Mouse (Mus musculus): ENCODE data around the gene Cped1.

Gene Cped1

DNA sequence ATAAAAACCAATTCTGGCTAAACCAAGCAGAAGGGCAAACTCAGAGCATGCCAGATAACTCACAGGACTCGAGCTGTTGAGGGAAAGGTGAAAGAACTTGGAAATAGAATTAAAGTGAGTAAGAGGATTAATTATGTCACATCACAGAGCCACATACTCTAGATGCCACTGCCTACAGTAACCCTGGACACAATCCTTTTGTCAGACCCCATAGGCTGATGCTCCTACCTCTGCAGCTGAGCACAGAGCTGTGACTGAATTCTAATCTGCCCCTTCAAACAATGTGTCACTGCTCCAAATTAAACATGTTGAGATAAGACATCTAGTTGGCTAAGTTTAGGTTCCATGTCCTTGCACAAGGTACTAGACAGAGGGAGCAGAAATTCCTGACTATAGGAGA, 176.2 kb downstream of the Cped1 start:
- no peak for DNase-seq (ENCODE audit: low spot score in 2 of 2)

DNA sequence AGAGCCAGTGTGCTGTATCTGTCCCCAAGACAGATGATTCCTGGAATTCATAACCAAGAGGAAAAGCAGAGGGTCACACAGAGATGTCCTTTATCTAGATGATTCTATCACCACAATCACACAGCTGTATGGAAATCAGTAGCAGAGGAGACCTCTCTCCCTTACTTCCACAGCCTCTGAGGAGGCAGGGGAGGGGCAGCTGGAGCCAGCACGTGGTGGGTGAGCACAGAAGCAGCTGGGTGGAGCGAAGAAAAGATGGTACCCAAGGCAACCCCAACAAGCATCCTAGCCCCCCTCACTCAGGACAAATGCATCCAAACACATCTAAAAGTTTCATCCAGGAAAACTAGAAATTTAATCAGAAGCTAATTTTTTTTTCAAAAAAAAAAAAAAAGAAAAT, 182.7 kb downstream of the Cped1 start:
- DNase-seq (ENCODE audit: low spot score in 2 of 2), result no peak

DNA sequence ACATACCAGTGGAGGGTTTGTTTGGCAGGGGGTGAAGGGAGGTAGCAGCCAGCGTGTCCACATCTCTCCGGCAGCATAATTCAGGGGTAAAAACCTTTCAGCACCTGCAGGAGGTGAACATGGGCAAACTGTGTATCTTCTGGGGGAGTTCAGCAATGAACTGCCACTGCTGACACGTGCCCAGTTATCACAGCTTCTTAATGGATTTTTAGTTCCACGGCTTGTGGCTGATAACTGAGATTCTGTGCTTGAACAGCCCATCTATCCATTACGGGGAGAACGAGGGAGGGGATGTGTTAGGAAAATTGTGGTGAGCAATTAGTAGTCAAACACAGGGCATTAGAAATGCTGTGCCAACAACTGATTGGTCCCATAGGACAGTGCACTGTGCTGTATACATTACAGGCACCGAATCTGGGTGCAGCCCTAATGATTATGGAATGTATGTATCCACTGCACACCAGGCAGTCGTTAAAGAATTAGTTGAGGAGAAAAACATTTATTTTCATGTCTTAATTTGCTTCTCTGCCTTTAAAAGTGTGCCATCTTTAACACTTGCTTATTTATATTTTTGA, 193.1 kb downstream of the Cped1 start:
- no peak for DNase-seq (ENCODE audit: low spot score in 2 of 2)

DNA sequence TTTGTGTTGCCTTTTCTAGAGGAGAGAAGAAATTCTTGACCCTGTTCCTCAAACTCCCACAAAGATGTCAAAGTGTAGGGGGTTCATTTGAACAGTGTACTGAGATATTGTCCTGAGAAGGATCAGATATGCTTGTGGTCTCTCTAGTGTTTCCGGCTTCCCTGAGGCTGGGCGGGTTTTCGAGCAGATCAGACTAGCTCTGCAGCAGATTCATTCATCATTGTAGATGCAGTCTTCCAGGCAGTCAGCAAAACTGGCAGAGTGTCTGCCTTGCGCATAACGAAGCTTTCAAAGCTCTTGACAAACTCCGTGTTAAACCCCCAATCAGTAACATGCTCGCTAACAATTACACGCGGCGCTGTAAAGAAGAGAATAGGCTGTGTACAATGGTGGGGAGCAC, 194.6 kb downstream of the Cped1 start:
- DNase-seq (ENCODE audit: low spot score in 2 of 2), result peak in 1 of 2 experiments; percentile 4

DNA sequence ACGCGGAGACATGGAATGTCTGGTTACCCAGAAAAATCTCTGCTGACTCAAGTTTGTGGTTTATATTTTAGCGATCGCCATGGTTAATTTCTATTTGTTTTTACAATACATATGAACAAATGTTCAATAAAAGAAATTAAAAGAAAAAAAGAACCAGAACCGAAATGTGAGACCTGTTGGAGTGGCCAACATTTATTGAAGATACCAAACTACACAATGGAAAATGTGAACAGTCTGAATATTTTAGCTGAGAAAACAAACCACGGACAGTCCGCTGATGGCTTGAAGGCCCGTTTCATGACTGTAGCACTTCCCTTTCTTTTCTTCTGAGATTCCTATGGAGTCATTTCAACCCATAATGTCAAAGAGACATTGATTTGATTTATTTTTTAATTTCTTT, 201.3 kb downstream of the Cped1 start:
- DNase-seq (ENCODE audit: low spot score in 2 of 2), result no peak

DNA sequence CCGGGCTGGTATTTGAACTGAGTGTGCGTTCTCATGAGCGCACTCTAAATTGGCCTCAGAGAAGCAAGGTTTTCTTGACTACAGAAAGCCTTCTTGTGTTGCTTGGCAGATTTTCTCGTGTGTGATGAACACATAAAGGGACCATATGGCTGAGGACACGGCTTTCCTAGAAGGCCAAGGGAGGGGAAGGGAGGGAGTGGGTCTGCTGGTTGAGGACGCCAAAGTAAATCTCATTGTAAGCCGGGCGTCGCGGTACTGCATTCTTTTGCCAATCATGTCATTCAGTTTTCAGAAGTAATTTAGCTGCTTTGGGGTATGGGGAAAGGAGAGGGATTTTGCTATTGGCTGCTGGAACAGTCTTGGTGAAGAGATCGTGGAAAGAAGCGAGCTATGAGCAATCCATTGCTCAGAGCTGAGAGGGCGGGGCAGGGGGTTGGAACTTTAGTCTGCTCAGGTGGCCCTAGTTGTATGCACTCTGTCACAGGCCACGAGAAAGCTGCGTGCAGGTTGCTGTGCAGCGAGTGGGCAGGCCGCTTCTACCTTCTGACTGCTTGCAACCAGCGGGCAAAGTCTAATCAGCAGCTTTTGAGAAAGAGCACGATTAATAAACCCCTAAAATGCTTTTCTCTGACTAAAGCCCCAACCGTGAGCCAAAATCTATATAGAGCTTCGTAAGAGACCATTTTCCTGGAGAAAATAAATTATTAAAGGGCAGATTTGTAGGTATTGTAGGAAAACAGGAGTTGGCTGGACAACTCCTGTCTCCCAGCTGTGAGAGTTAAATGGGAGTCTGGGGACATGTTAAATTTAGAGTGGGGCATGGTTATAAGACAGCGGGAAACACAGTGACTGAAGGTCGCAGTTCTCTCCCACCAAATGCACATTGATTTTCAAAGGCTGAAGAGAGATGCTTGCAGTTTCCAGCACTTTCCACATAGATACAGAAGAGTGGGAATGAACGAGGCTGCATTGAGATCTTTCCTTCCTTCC, 203.9 kb downstream of the Cped1 start:
- DNase-seq (ENCODE audit: low spot score in 2 of 2), result no peak

DNA sequence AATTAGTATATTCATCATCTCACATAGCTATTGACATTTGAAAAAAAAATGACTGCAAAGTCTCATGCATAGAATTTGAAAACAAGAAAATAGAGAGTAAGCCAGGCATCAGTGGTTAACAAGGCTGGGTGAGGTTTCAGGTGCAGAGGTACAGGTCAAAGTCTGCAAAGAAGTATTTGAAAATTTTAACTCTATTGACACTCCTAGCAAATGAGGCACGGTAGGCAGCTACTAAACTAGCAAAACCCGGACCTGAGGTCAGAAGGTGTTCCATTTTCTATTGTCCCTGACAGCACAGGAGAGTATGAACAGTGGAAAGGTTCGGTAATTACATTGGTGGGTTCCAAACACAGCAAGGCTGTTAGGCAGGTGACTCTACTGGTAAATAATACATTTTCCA, 212.9 kb downstream of the Cped1 start:
- DNase-seq (ENCODE audit: low spot score in 2 of 2), result no peak

DNA sequence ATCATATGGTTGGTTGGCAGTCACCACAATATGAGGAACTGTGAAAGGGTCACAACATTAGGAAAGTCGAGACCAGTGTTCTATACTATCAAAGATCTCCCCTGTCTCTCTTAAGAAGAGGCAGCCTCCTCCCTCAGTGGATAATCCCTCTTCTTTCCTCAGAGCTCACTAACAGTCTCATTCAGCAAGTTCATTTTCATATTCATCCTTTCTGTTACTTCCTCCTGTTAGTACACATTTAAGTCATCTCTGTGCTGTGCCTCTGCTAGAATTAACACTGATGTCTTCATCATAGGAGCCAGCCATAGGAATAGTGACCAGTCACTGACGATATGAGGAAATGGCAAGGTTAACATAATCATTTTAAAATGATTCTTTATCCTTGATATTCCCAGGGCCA, 213.8 kb downstream of the Cped1 start:
- no peak for DNase-seq (ENCODE audit: low spot score in 2 of 2)

DNA sequence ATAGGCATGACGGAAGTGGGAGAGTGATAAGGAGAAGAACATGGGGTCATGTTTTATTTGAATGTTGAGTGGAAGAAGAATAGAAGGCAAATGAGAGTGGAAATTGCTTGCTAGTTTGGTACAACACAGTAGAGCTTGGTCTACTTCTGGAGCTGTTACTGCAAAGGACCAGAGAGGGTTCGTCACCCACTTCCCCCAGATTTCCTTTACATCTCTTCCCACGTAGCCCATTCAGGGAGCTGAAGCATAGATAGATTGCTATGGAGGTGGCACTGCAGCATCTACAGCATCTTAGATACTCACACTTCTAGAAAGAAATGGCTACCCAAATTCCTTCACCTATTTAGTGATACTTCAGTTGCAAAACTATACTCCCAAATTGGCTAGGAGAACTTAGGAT, 214.4 kb downstream of the Cped1 start:
- no peak for DNase-seq (ENCODE audit: low spot score in 2 of 2)

DNA sequence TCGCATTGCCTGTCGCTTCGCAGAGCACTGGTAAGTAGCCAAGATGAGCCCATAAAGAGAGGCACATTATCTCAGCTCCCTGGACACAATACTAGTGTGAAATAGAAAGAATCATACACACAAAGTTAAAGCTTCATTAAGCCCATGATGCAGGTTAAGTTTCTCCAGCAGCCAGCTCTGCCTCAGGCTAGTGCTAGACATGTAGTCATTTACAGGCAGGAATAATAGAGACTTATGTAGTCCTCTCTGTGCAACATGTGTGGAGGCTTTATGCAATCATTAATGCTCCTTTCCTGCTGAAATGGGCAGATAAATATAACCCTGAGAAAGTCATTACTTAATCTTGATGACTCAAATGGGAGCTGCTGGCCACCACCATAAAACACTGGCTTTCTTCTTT, 216.2 kb downstream of the Cped1 start:
- no peak for DNase-seq (ENCODE audit: low spot score in 2 of 2)

DNA sequence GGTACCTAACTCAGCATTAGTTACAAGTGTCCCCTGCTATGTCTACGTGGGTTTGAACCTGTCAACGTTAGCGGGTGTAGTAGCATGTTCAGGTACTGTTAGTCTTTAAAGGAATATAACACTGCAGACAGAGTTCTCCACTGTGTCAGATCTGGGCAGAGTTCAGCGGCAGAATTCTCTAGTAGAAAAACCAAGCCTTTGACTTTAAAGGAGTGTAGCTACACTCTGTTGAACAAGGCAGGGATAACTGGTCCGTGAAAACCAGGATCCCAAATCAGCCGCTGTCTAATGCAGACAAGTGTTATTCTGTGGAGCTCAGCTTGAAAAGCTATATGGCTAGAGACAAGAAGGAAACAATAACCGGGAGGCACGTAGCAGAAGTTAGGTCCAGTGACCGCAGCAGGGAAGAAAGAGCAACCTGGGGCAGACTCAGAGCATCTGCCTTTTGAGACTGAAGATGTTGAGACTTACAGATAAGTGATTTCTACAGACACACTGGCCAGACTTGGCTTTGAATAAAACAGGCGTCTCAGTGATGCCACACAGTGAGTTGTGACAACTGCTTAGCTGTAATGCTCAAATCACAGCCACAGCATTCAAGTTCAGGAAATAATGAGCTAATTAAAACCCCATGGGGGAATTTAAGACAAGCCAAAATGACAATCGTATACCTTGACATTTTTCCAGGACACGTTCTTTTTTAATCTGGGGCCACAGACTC, 219.5 kb downstream of the Cped1 start:
- DNase-seq (ENCODE audit: low spot score in 2 of 2), result no peak

DNA sequence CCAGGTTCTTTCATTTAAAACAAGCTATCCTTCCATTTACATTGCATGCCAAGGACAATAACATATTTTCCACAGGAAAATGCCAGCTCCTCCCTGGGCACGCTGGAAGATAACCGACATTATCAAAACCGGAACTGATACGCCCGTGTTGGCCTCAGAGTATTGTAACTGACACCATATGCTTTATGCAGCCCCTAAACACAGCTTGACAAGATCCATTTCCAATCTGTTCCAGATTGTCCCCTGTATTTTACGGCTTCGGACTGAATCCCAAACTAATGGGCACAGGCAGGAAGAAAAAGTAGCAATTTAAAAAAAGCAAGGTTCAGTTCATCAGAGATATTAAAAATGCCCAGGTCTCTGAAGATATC, 220.0 kb downstream of the Cped1 start:
- no peak for DNase-seq (ENCODE audit: low spot score in 2 of 2)

DNA sequence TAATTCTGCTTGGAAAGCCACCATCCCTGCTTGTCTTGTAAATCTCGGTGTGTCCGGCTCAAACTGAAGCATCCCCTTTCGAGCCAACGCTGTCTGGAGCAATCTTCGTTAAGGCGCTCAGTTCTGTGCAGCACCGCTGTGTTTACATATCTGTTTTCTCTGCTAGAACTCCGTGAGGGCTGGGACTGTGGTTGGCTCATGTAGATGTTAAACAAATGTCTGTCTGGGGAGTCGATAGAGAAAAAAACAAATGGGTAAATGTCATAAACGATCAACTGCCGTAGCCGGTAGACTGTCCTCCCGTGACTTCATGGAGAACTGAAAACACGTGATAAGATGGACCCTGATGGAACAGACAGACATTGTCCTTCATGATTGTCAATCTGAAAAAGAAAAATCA, 220.5 kb downstream of the Cped1 start:
- DNase-seq (ENCODE audit: low spot score in 2 of 2), result no peak

DNA sequence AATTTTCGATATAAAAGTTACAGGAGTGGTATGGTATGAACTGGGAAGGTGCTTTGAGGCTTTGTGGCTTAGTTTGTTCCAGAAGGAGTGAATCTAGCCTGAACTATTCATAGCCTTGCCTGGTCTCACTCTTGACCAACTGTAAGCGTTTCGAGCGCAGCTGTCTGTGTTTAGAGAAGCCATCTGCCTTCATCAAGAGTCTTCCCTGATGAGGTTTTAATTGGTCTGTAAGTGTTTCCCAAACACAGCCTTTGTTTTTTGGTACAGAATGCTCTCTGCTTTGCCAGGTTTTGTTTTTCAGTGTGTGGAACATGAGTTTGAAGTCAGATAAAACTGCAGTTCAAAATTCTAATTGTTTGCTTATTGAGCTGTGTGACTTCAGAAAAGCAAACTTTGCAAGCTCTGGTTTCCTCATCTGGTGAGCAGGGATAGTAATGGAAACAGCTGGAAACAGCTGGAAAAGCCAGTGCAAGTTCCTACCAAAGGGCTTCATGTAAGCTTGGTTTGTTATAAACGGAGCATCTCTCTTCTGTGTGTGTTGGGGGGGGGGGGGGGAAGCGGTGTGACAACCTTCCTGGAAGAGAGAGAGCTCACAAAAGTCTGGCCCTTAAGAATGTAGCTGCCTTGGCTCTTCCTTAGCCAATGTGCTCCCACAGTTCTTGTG, 221.0 kb downstream of the Cped1 start:
- no peak for DNase-seq (ENCODE audit: low spot score in 2 of 2)

DNA sequence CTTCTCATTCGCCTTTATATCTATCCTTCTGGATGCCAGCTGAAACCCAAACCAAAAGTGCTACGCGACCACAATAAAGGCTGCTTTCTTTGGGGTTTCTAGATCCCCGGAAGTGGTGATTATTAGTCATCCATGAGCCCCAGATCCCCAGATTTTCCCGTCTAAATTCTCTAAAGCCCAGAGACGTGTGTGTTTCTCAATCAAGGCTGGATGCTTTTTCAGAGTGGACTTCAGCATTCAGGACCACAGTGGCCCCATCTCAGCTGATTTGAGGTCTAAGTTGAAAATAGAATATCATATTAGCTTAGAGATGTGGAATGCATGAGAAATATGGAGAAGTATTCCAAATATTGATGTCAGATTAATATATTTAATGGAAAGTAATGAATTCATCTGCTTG, 226.4 kb downstream of the Cped1 start:
- DNase-seq (ENCODE audit: low spot score in 2 of 2), result no peak

DNA sequence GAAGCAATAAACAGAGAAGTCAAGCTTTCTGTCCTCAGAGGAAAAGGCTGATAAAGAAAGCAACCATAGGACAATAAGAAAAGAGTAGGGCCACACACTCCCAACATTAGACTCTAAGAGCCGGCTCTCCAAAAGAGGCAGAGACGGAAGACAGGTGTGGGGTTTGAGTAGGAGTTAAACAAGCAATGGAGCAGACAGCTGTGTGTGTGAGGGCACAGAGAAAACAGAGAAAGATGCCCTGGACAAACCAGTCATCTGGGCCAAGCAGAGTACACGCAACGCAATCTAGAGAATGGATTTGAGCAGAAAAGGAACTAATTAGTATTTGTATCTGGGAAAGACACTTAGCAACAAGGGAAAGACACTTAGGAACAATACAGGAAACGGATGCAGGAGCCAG, 227.5 kb downstream of the Cped1 start:
- no peak for DNase-seq (ENCODE audit: low spot score in 2 of 2)

DNA sequence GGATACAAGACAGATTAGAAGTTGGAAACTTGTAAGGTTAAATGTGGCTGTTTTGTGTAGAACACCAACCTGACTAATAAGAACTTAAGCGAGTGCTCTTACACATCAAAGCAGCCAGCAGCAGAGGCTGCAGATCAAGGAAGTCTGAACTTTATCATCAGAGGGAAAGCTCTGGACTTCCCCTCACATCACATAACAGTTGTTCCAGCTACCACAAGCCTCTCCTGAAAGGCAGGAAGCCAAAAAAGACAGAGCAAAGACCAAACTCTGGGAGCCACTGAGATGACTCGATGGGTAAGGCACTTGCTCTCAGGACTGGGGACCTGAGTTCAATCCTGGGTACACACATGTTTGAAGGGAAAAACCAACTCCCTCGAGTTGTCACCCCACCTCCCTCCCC, 228.1 kb downstream of the Cped1 start:
- no peak for DNase-seq (ENCODE audit: low spot score in 2 of 2)

DNA sequence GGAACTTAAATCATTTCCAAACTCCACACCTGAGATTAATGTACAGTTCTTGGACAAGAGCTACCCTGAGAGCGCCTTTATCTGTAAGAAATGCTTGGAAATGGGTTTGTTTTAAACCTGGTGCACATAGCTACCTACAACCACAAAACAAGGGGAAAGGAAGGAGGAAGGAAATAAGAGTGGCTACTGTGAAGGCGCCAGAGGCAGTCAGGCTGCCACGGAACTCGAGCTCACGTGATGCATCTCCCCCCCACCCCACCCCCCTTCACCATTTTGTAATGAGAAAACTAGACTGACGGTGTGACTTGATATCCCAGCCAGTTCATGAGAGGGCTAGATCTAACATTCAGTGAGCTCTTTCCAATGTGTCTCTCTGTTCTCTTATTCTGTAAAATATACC, 228.9 kb downstream of the Cped1 start:
- no peak for DNase-seq (ENCODE audit: low spot score in 2 of 2)

DNA sequence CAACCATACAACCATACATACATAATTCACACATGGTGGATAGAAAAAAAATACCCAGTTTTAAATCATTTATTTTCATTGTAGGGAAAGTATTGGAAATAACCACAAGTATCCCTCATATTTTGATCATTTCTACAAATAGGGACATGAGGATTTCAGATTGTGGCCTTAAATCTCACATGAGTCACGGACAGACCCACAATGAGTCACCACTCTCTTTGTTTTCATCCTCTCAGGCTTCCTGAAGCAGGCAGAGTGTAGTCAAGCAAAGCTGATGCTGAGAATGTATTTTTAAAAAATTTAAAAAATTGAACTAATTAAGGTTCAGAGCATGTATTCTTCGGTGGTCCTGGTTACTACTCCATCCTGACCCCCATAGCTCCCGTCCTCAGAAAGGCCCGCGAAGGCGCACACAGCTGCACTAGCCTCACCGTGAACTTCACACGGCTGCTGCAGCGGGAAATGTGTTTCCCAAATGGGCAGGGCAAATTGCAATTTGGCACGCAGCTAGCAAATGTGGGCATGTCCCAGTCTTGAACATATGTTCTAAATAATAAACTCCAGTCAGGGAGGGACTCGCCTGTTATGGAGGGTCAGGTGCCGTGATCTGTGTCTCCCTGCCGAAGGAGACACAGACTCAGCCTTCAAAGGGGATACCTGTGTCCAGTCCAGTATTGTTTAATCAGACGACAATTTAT, 230.7 kb downstream of the Cped1 start:
- no peak for DNase-seq (ENCODE audit: low spot score in 2 of 2)

DNA sequence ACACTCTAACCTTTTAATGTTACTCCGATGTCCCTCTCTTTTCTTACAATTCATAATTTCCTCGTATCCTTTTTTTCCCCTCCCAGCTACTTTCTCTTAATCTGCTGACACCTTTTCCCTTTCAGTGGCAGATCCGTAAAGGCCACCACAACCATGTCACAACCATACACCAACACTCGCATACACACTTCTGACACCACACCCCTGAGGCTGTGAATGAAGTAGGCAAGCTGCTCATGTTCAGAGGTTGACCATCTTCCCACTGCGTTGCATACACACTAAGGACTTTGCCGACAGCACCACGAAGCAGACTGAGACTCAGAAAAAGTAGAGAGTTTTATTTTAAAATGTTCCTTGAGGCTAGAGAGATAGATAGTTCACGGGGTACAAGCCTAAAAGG, 235.4 kb downstream of the Cped1 start:
- DNase-seq (ENCODE audit: low spot score in 2 of 2), result no peak

DNA sequence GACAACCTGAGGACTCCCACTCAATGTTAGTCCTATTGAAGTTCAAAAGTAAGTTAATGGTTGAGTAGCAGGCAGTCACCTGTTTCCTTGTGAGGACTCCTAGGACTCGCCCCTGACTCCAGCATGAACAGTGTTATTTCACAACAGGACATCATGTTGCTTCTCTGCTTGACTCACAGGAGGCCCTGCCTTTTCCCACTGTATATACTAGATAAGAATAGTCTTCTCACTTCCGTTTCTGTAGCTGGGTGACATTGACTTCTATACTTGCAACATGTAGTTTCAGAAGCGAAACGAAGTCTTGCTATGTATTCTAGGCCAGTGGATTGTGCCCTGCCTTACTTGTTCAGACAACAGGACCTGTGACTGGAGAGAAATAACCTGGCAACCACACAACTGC, 236.4 kb downstream of the Cped1 start:
- DNase-seq (ENCODE audit: low spot score in 2 of 2), result no peak

DNA sequence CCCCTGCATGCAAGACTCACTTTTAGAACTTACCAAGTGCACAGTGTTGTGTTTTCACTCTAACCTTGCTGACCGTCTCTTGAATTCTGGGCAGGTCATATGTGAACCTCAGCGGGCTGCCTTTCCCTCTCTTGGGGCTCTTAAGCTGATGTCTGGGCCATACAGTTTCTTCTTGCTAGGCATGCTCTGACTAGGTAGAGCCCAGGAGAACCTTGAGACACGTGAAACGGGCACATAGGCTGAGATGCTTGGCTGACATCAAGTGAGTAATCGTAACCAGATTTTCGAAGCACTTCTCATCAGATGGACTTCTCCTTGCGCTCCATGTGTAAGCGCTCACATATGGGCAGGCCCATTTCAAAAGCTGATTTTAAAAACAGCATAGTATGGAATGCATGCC, 237.2 kb downstream of the Cped1 start:
- DNase-seq (ENCODE audit: low spot score in 2 of 2), result no peak

Measured in thymus, postnatal 10 days (tissue).